Mouse (Mus musculus): ENCODE data around the gene Hdgfl2. TPM values are rescaled to one million over a fixed set of nuclear protein-coding genes. Genes with fewer than 3 reads are reported as not detected.
A peak's percentile ranks its signal among the peaks of the same experiment; 100 is the strongest.

Gene Hdgfl2
- total RNA-seq (2021) (10 to 100 TPM; 32.5 to 35.0 TPM), polyA plus RNA-seq (2012; rRNA removed) (30.2 and 31.5 TPM in 2 replicates)
- long read RNA-seq, transcript Hdgfl2-210 (16 exons, 2,238 nt): minor isoform, 7 of 43 reads
- long read RNA-seq, transcript Hdgfl2-212 (16 exons, 2,270 nt): major isoform, 13 of 43 reads
- long read RNA-seq, partial matches to known transcripts: 7 of 43 reads
- long read RNA-seq, other reads (novel, unspliced or antisense): 13 of 43 reads

GRCm38 (mm10) chr17:56078880-56079795 is at the start of gene Hdgfl2:
Gene Hdgfl2, plus strand, starts transcription at chr17:56079634.
- Histone ChIP-seq H3K27ac (peak within 1 kb of the TSS; percentile 84), H3K79me2 (replicated peaks; ENCODE audit: control insufficient read depth, insufficient read depth, low read length) (0 out of 2 replicates have a peak, but pooled peaks cover 3% of the 10 kb centered on the region), H3K27me3 (ENCODE audit: control insufficient read depth, insufficient read depth, low read length) (no peaks in the 10 kb centered on the region), H3K9ac (ENCODE audit: low read depth, low read length) (peak within 1 kb of the TSS; percentile 93), H3K36me3 (ENCODE audit: control insufficient read depth, insufficient read depth, low read length) (no peaks in the 10 kb centered on the region), H3K4me3 (peak within 1 kb of the TSS; percentile 71), H3K4me1 (ENCODE audit: control insufficient read depth, insufficient read depth, low read length) (peaks cover 13% of the 10 kb centered on the region)
- intact Hi-C loops (cut with DNase I): loop anchor here (2.0 kb wide), 1 partner anchor 54 kb away; no protein-coding TSS in a partner anchor
- under 1% methylated on average over 61 of the region's 61 CpGs for WGBS
- peak; percentile 99 to 100 for DNase-seq
- TF ChIP-seq POLR2A (IDR thresholded peaks at IDR 0.05; ENCODE audit: insufficient read depth, low read depth, low read length) (peak; percentile 91), EP300 (IDR thresholded peaks at IDR 0.05; ENCODE audit: insufficient read depth, low read depth, low read length) (no peak; the same call in none of the 2 replicates), CTCF (IDR thresholded peaks at IDR 0.05) (0 out of 2 replicates have a peak, but pooled peaks have one; percentile 9)

- intact Hi-C loops (cut with DNase I): loop anchor here (10.0 kb wide), 1 partner anchor 584 kb away; the partner anchor contains the start of gene Rpl36
- DNase-seq: peak in 1 of 2 experiments; percentile 20
- Histone ChIP-seq H3K4me3 (no peak overlapping the region), H3K36me3 (ENCODE audit: control insufficient read depth, insufficient read depth, low read length) (no peaks in the 10 kb centered on the region), H3K79me2 (replicated peaks; ENCODE audit: control insufficient read depth, insufficient read depth, low read length) (peaks cover 12% of the 10 kb centered on the region), H3K27ac (no peak overlapping the region), H3K9ac (ENCODE audit: low read depth, low read length) (no peak overlapping the region), H3K27me3 (ENCODE audit: control insufficient read depth, insufficient read depth, low read length) (no peaks in the 10 kb centered on the region), H3K4me1 (ENCODE audit: control insufficient read depth, insufficient read depth, low read length) (peaks cover 42% of the 10 kb centered on the region)
- TF ChIP-seq CTCF (IDR thresholded peaks at IDR 0.05) (no peak), POLR2A (IDR thresholded peaks at IDR 0.05; ENCODE audit: insufficient read depth, low read depth, low read length) (no peak), EP300 (IDR thresholded peaks at IDR 0.05; ENCODE audit: insufficient read depth, low read depth, low read length) (no peak)
- 82% methylated on average over 9 of the region's 9 CpGs for WGBS
These were observed 49.1 kb upstream of the Hdgfl2 start for GRCm38 (mm10) chr17:56030238-56030870.

DNA sequence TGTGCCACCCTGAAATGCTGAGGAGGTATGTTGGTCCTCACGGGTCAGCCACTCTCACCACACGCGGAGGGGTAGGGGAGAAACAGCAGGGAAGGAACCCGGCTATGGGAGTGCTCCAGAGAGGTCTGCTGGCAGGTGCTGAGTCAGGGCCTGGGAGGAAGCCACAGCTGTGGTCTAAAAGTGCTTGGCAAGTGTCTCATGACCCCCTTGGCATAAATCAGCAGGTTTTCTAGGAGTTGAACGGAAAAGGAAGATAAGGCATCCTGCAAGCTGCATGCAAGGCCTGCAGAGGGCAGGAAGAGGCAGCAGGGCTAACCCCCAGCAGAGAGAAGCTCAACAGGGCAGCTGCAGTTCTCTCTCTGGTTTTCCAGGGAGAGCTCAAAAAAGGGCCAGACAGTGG is 48.5 kb upstream of the Hdgfl2 start:
- peak overlapping the region; percentile 5; the same call in 1 of the 2 replicates for H3K27ac ChIP-seq
- 23% methylated on average over 5 of the region's 5 CpGs for WGBS

DNA sequence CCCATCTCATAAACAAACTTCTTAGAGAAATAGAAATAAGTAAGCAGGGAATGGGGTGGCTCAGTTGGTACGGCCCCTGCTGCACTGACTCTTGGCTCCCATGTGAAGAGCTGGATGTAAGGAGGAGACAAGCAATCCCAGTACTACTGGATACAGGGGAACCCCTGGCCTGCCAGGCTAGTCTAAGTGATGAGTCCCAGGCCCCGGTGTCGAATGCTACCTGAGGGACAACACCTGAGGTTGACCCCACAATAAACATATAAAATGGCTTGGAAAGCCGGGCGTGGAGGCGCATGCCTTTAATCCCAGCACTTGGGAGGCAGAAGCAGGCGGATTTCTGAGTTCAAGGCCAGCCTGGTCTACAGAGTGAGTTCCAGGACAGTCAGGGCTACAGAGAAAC is 48.0 kb upstream of the Hdgfl2 start:
- Histone ChIP-seq H3K9ac (ENCODE audit: low read depth, low read length) (no peak overlapping the region), H3K36me3 (ENCODE audit: control insufficient read depth, insufficient read depth, low read length) (no peaks in the 10 kb centered on the region), H3K79me2 (replicated peaks; ENCODE audit: control insufficient read depth, insufficient read depth, low read length) (peaks cover 13% of the 10 kb centered on the region), H3K27ac (peak overlapping the region; percentile 5; the same call in 1 of the 2 replicates), H3K4me1 (ENCODE audit: control insufficient read depth, insufficient read depth, low read length) (peaks cover 35% of the 10 kb centered on the region), H3K4me3 (no peak overlapping the region), H3K27me3 (ENCODE audit: control insufficient read depth, insufficient read depth, low read length) (no peaks in the 10 kb centered on the region)
- TF ChIP-seq POLR2A (IDR thresholded peaks at IDR 0.05; ENCODE audit: insufficient read depth, low read depth, low read length) (no peak), CTCF (IDR thresholded peaks at IDR 0.05) (no peak), EP300 (IDR thresholded peaks at IDR 0.05; ENCODE audit: insufficient read depth, low read depth, low read length) (no peak)
- WGBS: 89% methylated on average over 7 of the region's 7 CpGs
- intact Hi-C loops (cut with DNase I): loop anchor here (10.0 kb wide), 1 partner anchor 583 kb away; the partner anchor contains the start of gene Rpl36
- DNase-seq: peak in 1 of 2 experiments; percentile 19

More for the DNA sequence above, 48.5 kb upstream of the Hdgfl2 start:
- Histone ChIP-seq H3K4me3 (no peak overlapping the region), H3K9ac (ENCODE audit: low read depth, low read length) (no peak overlapping the region), H3K4me1 (ENCODE audit: control insufficient read depth, insufficient read depth, low read length) (peaks cover 39% of the 10 kb centered on the region), H3K36me3 (ENCODE audit: control insufficient read depth, insufficient read depth, low read length) (no peaks in the 10 kb centered on the region), H3K79me2 (replicated peaks; ENCODE audit: control insufficient read depth, insufficient read depth, low read length) (peaks cover 11% of the 10 kb centered on the region), H3K27me3 (ENCODE audit: control insufficient read depth, insufficient read depth, low read length) (no peaks in the 10 kb centered on the region)
- DNase-seq: peak; percentile 43 to 66
- TF ChIP-seq POLR2A (IDR thresholded peaks at IDR 0.05; ENCODE audit: insufficient read depth, low read depth, low read length): no peak
- TF ChIP-seq EP300 (IDR thresholded peaks at IDR 0.05; ENCODE audit: insufficient read depth, low read depth, low read length): 0 out of 2 replicates have a peak, but pooled peaks have one; percentile 6
- TF ChIP-seq CTCF (IDR thresholded peaks at IDR 0.05): peak; percentile 30
- intact Hi-C loops (cut with DNase I): loop anchor here (10.0 kb wide), 1 partner anchor 584 kb away; the partner anchor contains the start of gene Rpl36

GRCm38 (mm10) chr17:56032127-56032733 is 47.2 kb upstream of the Hdgfl2 start:
- intact Hi-C loops (cut with DNase I): loop anchor here (10.0 kb wide), 1 partner anchor 583 kb away; the partner anchor contains the start of gene Rpl36
- H3K4me3 ChIP-seq: no peak overlapping the region
- no peak overlapping the region for H3K9ac ChIP-seq (ENCODE audit: low read depth, low read length)
- H3K4me1 ChIP-seq (ENCODE audit: control insufficient read depth, insufficient read depth, low read length): peaks cover 29% of the 10 kb centered on the region
- peaks cover 13% of the 10 kb centered on the region for H3K79me2 ChIP-seq (replicated peaks; ENCODE audit: control insufficient read depth, insufficient read depth, low read length)
- H3K36me3 ChIP-seq (ENCODE audit: control insufficient read depth, insufficient read depth, low read length): no peaks in the 10 kb centered on the region
- TF ChIP-seq POLR2A (IDR thresholded peaks at IDR 0.05; ENCODE audit: insufficient read depth, low read depth, low read length) (no peak), CTCF (IDR thresholded peaks at IDR 0.05) (no peak), EP300 (IDR thresholded peaks at IDR 0.05; ENCODE audit: insufficient read depth, low read depth, low read length) (no peak)
- 68% methylated on average over 6 of the region's 6 CpGs for WGBS
- no peaks in the 10 kb centered on the region for H3K27me3 ChIP-seq (ENCODE audit: control insufficient read depth, insufficient read depth, low read length)
- no peak overlapping the region for H3K27ac ChIP-seq
- peak in 1 of 2 experiments; percentile 27 for DNase-seq
